Mouse (Mus musculus) kidney, embryonic 16.5 days (tissue): Measurements from ENCODE around the gene Snx22. TPM values are rescaled to one million over a fixed set of nuclear protein-coding genes. Genes with fewer than 3 reads are reported as not detected.

Experiments
- ATAC-seq: fragments of 200-750 bp; cut with Nextera tagmentation; 2 replicates; pipeline ENCODE4 v1.8.0; 2017; ENCODE audit warnings: moderate TSS enrichment; ENCODE audit not compliant: low FRiP score, low TSS enrichment
- H3K27ac ChIP-seq: fragments of 300-500 bp; sonication (generic); 2 replicates; pipeline ENCODE4 v1.5.1; 2014; ENCODE audit warnings: low read length
- H3K27me3 ChIP-seq: fragments of 300-500 bp; sonication (generic); 2 replicates; pipeline ENCODE4 v1.6.1; 2014; ENCODE audit warnings: low read length, control low read depth, mixed read lengths; ENCODE audit not compliant: insufficient read depth
- H3K36me3 ChIP-seq: fragments of 300-500 bp; sonication (generic); 2 replicates; pipeline ENCODE4 v1.6.1; 2014; ENCODE audit warnings: low read length, control low read depth, mixed read lengths; ENCODE audit not compliant: insufficient read depth
- H3K4me1 ChIP-seq: fragments of 300-500 bp; sonication (generic); 2 replicates; pipeline ENCODE4 v1.6.1; 2014; ENCODE audit warnings: low read length, control low read depth, mixed read lengths; ENCODE audit not compliant: insufficient read depth
- H3K4me2 ChIP-seq: fragments of 300-500 bp; sonication (generic); replicated peaks from 2 replicates; pipeline ENCODE4 v1.6.1; 2014; ENCODE audit warnings: low read depth, low read length
- H3K4me3 ChIP-seq: fragments of 300-500 bp; sonication (generic); 2 replicates; pipeline ENCODE4 v1.5.1; 2014; ENCODE audit warnings: mild to moderate bottlenecking, low read length
- H3K9ac ChIP-seq: fragments of 300-500 bp; sonication (generic); replicated peaks from 2 replicates; pipeline ENCODE4 v1.6.1; 2014; ENCODE audit warnings: low read length
- H3K9me3 ChIP-seq: fragments of 300-500 bp; sonication (generic); 2 replicates; pipeline ENCODE4 v1.6.1; 2016; ENCODE audit warnings: low read length, control low read depth
- WGBS: fragments of 180-500 bp; shearing (Covaris S2); extraction: QIAGEN DNeasy Blood & Tissue Kit; methylation state at CpG from one replicate; pipeline ENCODE4 v1.1.7; 2014; 5-methylcytosine and 5-hydroxymethylcytosine counted together
- polyA plus RNA-seq: library from polyadenylated mRNA; unstranded; fragments of >200 nt; fragmentation: Nextera tagmentation; extraction: Ambion mirVana; gene quantifications from 2 replicates; pipeline ENCODE4 v1.2.1, GENCODE M21; 2015

Gene Snx22
- polyA plus RNA-seq, 1 experiment from 2014 or later: 1.4 TPM

DNA sequence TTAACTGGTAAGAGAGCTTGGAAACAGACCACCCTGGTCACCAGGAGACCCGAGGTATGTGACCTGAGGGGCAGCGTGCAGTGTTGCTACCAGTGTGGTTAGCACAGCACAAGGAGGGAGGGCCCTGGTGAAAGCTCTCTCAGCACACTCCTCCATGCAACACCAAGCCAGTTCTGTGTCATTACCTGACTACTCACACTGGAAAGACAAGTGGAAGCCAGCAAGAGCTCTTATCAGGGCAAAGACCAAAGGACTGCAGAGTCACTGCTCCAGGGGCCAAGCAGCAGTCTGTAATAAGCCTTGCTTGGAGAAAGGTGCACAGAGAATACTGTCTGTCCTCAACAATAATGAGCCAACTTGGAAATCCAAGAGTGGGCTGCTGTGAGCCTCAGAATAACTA lies 23.1 kb upstream of the Snx22 start:
- Histone ChIP-seq H3K27ac (no peak overlapping the region), H3K4me3 (no peak overlapping the region)

DNA sequence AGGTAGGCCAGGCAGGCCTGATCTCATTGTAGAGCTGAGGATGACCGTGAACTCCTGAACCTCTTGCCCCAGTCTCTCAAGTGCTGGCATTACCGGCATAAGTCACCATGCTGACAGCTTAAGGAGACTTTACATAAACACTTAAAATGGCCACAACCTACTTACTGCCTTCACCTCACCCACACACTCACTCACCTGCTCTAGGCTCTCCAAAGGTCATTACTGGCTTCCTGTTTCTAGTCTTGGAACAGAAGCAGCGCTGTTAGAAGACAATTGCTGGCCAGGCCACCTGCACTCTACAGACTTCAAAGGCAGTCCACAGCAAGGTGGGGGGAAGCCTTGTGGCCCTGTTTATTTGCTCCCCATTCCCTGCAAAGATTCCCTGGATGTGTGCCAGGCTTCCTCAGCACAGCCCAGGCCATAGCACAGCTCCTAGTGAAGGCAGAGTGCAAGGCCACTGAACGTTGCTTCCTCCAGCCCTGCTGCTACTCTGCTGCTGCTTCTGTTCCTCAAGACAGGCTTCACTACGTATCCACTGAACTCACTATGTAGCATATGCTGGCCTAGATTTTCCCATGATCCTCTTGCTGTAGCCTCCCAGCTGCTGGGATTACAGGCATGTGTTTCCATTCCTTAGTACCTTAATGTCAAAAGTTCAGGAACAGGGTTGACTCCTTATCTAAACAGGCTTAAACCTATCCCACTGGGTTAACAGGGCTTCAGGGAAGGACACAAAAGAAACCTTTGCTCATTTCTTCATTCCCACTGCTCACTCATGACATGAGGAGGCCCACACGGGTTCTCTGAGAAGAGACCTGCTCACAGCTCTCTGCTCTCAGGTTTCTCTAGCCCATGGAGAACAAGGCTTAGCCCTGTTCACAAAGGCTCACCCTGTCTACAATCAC lies 22.1 kb upstream of the Snx22 start:
- Histone ChIP-seq H3K4me1 (0 out of 2 replicates have a peak, but pooled peaks cover 2% of the 10 kb centered on the region), H3K4me2 (no peak overlapping the region), H3K27ac (peak overlapping the region; percentile 21), H3K36me3 (peaks cover 53% of the 10 kb centered on the region), H3K27me3 (no peaks in the 10 kb centered on the region), H3K9me3 (no peaks in the 10 kb centered on the region), H3K4me3 (no peak overlapping the region), H3K9ac (no peak overlapping the region)
- ATAC-seq: peak; percentile 32; the same call in 1 of the 2 replicates
- 58% methylated on average over 6 of the region's 6 CpGs for WGBS

More for the DNA sequence above, 23.1 kb upstream of the Snx22 start:
- WGBS: 70% methylated on average over 2 of the region's 2 CpGs
- Histone ChIP-seq H3K4me1 (0 out of 2 replicates have a peak, but pooled peaks cover 2% of the 10 kb centered on the region), H3K4me2 (no peak overlapping the region), H3K36me3 (peaks cover 53% of the 10 kb centered on the region), H3K9ac (no peak overlapping the region), H3K27me3 (no peaks in the 10 kb centered on the region), H3K9me3 (no peaks in the 10 kb centered on the region)
- ATAC-seq: no peak

DNA sequence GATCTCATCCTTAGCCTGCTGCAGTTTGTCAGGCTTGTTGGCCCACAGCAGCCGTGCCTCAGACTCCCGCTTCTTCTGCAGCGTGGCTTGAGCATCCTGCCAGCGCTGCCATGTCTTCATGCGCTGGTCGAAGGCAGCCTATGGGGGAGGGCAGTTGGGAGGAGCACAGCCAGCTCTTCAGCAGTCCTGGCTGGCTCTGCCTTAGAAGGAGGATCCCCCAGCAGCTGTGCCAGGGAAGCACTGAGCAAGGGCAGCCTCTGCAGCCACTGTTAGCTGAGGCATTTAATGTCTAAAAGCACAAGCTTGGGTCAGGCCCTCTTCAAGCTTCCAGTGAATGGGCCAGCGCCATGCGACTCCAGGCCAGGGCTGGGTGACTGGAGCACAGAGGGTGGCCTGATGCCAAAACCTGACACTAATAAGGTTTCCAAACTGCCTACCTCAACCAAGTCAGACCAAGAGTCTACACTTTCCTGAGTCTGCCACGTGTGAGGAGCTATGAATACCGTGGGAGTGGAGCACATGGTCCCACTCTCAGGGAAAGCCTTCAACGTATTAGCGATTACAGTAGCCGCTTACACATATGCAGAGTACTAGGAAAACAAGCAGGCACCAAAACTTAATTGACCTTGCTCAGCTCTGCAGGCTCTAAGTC lies 21.2 kb upstream of the Snx22 start:
- 0 out of 2 replicates have a peak overlapping the region, but pooled peaks have one; percentile 6 for H3K27ac ChIP-seq
- H3K9me3 ChIP-seq: no peaks in the 10 kb centered on the region
- H3K4me2 ChIP-seq: no peak overlapping the region
- WGBS: 78% methylated on average over 13 of the region's 13 CpGs
- 0 out of 2 replicates have a peak, but pooled peaks have one; percentile 24 for ATAC-seq
- H3K4me3 ChIP-seq: no peak overlapping the region
- peaks cover 48% of the 10 kb centered on the region for H3K36me3 ChIP-seq
- no peak overlapping the region for H3K9ac ChIP-seq
- H3K4me1 ChIP-seq: 0 out of 2 replicates have a peak, but pooled peaks cover 2% of the 10 kb centered on the region
- H3K27me3 ChIP-seq: no peaks in the 10 kb centered on the region

DNA sequence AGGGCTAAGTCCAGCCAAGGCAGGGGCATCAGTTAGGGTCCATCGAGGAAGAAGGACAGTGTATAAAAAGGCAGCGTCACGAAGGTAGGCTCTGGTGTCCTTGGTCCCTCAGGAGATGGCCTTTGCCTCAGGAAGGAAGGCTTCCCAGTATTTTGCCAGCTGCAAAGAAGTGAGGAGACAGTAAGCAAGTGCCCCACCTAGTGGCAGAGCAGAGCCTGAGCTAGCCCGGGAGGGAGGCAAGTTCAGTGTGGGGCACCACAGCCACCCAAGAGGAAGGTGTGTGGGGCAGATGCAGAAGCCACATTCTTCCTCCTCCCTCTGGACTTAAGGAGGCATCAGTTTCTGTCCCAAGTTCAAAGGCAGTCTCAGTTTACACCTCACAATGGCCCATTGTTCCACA lies 18.9 kb upstream of the Snx22 start:
- H3K4me1 ChIP-seq: 0 out of 2 replicates have a peak, but pooled peaks cover 2% of the 10 kb centered on the region
- WGBS: 31% methylated on average over 4 of the region's 4 CpGs
- no peaks in the 10 kb centered on the region for H3K9me3 ChIP-seq
- H3K9ac ChIP-seq: no peak overlapping the region
- no peak overlapping the region for H3K27ac ChIP-seq
- H3K4me3 ChIP-seq: no peak overlapping the region
- ATAC-seq: no peak
- H3K36me3 ChIP-seq: peaks cover 31% of the 10 kb centered on the region
- no peaks in the 10 kb centered on the region for H3K27me3 ChIP-seq
- H3K4me2 ChIP-seq: no peak overlapping the region

DNA sequence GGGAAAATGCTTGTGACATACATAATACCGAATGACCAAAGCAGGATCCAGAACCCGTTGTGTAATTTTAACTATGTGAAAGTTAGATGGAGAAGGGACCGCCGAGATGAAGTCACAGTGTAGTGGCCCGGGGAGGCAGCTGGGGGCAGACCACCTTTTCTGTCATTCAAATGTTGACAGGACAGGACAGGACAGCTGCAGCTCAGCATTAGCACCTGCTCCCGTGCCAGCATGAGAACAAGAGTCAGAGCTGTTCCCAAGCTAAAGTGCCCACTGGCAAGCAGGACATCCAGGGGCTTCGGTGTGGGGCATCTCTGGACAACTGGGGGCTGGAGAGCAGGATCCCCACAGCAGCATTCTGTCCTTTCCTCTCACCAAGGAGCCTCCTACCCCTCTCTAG lies 17.5 kb upstream of the Snx22 start:
- Histone ChIP-seq H3K4me1 (no peaks in the 10 kb centered on the region), H3K9ac (no peak overlapping the region), H3K4me3 (no peak overlapping the region), H3K27me3 (no peaks in the 10 kb centered on the region), H3K4me2 (no peak overlapping the region), H3K27ac (no peak overlapping the region), H3K36me3 (peaks cover 20% of the 10 kb centered on the region), H3K9me3 (no peaks in the 10 kb centered on the region)
- no peak for ATAC-seq
- 96% methylated on average over 7 of the region's 7 CpGs for WGBS

DNA sequence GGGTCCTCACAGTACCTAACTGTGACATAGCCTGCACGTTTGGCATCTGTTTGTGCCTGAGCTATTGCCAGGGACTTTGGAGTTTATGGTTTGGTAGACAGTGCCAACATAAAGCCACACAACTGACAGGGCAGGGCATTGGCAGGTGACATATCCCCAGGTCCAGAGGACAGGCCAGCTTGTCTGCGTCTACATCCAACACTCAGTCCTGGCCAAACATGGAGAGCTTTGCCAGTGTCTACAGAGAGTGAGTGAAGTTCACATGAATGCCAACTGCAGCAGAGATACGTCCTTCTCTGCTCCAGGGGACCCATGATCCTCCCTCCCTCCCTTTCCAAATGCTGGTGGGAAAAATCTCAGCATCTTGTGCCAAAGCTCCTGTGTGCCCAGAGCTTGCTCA lies 14.7 kb upstream of the Snx22 start:
- Histone ChIP-seq H3K4me2 (no peak overlapping the region), H3K36me3 (peaks cover 13% of the 10 kb centered on the region), H3K27ac (no peak overlapping the region), H3K9ac (no peak overlapping the region), H3K27me3 (no peaks in the 10 kb centered on the region), H3K4me1 (no peaks in the 10 kb centered on the region), H3K9me3 (no peaks in the 10 kb centered on the region), H3K4me3 (no peak overlapping the region)
- 91% methylated on average over 3 of the region's 3 CpGs for WGBS
- no peak for ATAC-seq

DNA sequence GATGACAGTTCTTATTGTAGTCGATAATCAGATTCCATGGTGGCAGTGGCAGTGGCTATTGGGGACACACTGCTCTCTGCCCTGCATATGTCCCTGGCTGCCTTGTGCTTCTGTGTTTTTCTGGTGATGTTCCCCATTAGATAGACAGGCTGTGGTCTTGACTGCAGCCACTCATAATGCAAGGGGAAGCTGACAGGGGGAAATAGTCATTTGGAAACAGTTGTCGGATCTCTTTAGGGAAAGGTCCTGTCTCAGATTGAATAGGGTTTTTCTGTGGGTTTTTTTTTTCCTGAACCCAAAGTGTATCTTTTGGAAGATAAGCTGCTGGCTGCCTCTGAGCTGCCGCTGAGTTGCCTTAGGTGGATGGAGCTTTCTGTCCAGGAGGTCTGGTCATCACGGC lies 12.5 kb upstream of the Snx22 start:
- Histone ChIP-seq H3K9me3 (no peaks in the 10 kb centered on the region), H3K4me3 (no peak overlapping the region), H3K27me3 (no peaks in the 10 kb centered on the region), H3K4me1 (peaks cover 4% of the 10 kb centered on the region; the same call in 1 of the 2 replicates), H3K36me3 (peaks cover 3% of the 10 kb centered on the region), H3K9ac (no peak overlapping the region), H3K27ac (no peak overlapping the region), H3K4me2 (no peak overlapping the region)
- no peak for ATAC-seq
- WGBS: 89% methylated on average over 4 of the region's 4 CpGs

DNA sequence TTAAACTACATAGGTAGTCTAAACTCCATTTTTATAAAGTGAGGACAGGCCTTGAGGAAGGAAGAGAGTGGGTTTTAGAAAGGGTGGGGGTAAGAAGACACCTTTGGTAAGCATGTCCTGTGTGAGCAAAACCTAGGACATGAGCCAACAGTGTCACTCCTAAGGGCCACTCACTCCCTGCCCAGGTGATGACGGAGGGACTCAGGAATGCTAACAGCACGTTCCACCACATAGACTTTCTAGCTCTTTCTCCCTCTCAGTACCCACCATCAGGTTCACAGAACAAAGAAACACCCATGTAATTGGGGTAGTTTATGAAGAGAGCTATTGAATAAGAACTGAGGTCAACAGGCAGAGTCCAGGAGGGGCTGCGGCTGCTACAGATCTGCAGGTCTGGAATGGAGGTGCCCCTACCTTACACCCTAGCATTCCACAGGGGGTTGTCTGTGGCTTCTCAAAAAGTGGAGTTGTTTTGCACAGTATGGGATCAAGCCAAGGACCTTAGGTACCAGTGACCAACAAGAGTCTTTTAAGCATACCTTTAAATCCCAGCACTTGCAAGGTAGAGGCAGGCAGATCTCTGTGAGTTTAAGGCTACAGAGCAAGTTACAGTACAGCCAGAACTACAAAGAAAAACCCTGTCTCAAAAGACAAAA lies 11.4 kb upstream of the Snx22 start:
- Histone ChIP-seq H3K4me3 (no peak overlapping the region), H3K36me3 (no peaks in the 10 kb centered on the region), H3K27ac (no peak overlapping the region), H3K4me1 (peaks cover 4% of the 10 kb centered on the region; the same call in 1 of the 2 replicates), H3K4me2 (no peak overlapping the region), H3K9me3 (no peaks in the 10 kb centered on the region), H3K27me3 (no peaks in the 10 kb centered on the region), H3K9ac (no peak overlapping the region)
- WGBS: 76% methylated on average over 3 of the region's 3 CpGs
- ATAC-seq: no peak

DNA sequence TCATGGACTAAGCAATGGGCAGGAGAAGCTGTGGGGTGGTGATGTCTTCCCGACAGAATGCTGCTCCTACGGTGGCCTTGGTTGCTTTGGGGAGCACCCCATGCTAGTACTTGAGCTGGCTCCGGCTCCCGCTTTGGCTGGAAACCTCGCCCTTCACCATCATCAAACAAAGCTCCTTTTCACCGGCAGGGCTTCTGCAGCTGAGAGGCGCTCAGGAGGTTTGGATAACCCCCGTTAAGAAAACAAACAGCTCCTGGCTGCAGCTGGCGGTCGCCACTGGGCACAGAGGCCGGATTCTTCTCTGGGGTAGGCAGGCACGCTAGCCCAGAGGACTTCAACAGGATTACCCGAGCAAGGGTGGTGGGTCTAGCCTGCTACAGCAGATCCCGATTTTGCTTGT lies 9.0 kb upstream of the Snx22 start:
- no peaks in the 10 kb centered on the region for H3K27me3 ChIP-seq
- peaks cover 4% of the 10 kb centered on the region; the same call in 1 of the 2 replicates for H3K4me1 ChIP-seq
- WGBS: 5% methylated on average over 14 of the region's 14 CpGs
- H3K27ac ChIP-seq: no peak overlapping the region
- H3K4me2 ChIP-seq: peak overlapping the region; percentile 35
- ATAC-seq: no peak
- no peak overlapping the region for H3K4me3 ChIP-seq
- no peaks in the 10 kb centered on the region for H3K9me3 ChIP-seq
- no peaks in the 10 kb centered on the region for H3K36me3 ChIP-seq
- H3K9ac ChIP-seq: 0 out of 2 replicates have a peak overlapping the region, but pooled peaks have one; percentile 3
